Mouse (Mus musculus): ENCODE measurements at regions not wholly inside any gene's neighbourhood (a gene's known extent, or its start where the extent isn't known, plus 50 kb on each side); places are given as distances from the start of the nearest gene placed in this dataset.

DNA sequence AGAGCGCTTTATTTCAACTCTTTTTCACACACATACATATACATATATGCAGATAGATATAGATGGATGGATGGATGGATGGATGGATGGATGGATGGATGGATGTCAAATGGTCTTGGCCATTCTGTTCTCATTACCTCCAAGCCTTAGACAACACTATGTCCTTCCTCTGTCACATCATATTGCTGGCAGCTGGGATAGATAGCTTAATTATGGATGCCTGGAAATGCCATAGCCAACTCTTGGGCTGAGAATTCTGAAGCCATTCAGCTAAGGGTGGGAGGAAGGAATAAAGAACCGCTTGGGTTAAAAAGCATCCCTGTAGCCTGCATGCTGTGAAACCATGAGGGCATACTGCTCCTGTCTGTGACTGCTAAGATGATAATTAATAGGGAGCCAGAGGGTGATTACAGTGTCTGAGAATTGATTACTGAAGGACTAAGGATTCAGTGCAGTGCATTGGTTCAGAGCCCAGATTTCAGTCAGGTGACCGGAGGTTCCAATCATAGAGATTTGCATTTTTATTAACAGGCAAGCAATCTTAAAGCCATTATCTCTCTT, 290.5 kb upstream of the Sema6d start:
- H3K4me2 ChIP-seq: no peak overlapping the region
- H3K4me1 ChIP-seq (ENCODE audit: insufficient read depth): no peaks in the 10 kb centered on the region
- H3K9ac ChIP-seq: no peak overlapping the region
- no peak for TF ChIP-seq CTCF (IDR thresholded peaks at IDR 0.05; ENCODE audit: low read depth)
- no peaks in the 10 kb centered on the region for H3K36me3 ChIP-seq (ENCODE audit: insufficient read depth)
- WGBS: 87% methylated on average over 3 of the region's 3 CpGs
- H3K4me3 ChIP-seq (ENCODE audit: low read depth, low read length): no peak overlapping the region
- H3K27ac ChIP-seq (ENCODE audit: low read depth): no peak overlapping the region
- no peak for DNase-seq
- no peaks in the 10 kb centered on the region for H3K9me3 ChIP-seq (ENCODE audit: low read depth, low read length)
- ATAC-seq (ENCODE audit: insufficient read depth): no peak
- no peaks in the 10 kb centered on the region for H3K27me3 ChIP-seq (ENCODE audit: insufficient read depth, low read length)

DNA sequence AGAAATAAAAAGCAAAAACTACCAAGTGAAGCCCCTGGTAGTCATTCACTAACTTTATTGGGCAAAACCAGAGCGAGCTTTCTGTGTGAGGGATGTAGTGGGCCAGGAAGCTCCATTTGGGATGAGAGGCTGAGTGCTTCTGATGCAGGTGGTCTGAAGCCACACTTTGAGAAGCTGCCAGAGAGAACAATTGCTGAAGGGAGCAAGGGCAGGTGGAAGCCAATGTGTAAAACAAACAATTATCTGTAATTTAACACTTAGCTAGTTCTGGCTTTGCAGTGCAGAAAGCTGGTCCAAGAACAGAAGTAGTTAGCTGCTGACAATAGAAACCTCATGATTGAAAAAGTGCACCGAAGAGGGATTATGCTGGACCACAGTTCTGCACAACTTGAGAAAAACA, 284.1 kb upstream of the Sema6d start:
- H3K4me3 ChIP-seq (ENCODE audit: low read depth, low read length): no peak overlapping the region
- DNase-seq: no peak
- H3K36me3 ChIP-seq (ENCODE audit: insufficient read depth): no peaks in the 10 kb centered on the region
- H3K9me3 ChIP-seq (ENCODE audit: low read depth, low read length): no peaks in the 10 kb centered on the region
- no peak overlapping the region for H3K4me2 ChIP-seq
- TF ChIP-seq CTCF (IDR thresholded peaks at IDR 0.05; ENCODE audit: low read depth): no peak
- H3K9ac ChIP-seq: no peak overlapping the region
- ATAC-seq (ENCODE audit: insufficient read depth): no peak
- H3K4me1 ChIP-seq (ENCODE audit: insufficient read depth): no peaks in the 10 kb centered on the region
- H3K27ac ChIP-seq (ENCODE audit: low read depth): no peak overlapping the region
- H3K27me3 ChIP-seq (ENCODE audit: insufficient read depth, low read length): no peaks in the 10 kb centered on the region
- 80% methylated on average over 2 of the region's 2 CpGs for WGBS

DNA sequence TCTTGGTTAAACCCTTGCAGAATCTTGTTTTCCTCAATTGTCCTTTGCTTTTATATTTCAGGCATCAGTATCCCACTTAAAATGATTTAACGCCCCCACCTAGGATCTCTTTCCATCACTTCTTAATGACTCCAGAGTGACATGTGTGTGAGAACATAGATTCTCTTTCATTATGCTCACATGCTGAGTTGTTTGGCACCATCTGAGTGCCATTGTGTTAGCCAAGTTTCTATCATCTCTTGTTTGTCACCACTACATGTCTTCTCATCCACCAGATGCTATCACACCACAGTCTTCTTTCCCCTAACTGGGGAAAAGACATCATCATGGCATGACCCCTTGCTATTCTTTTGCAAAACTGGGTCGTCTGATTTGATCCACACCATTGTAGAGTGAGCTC, 283.4 kb upstream of the Sema6d start:
- Histone ChIP-seq H3K9me3 (ENCODE audit: low read depth, low read length) (no peaks in the 10 kb centered on the region), H3K4me3 (ENCODE audit: low read depth, low read length) (no peak overlapping the region), H3K36me3 (ENCODE audit: insufficient read depth) (no peaks in the 10 kb centered on the region), H3K27me3 (ENCODE audit: insufficient read depth, low read length) (no peaks in the 10 kb centered on the region), H3K4me1 (ENCODE audit: insufficient read depth) (no peaks in the 10 kb centered on the region), H3K27ac (ENCODE audit: low read depth) (no peak overlapping the region), H3K9ac (no peak overlapping the region), H3K4me2 (no peak overlapping the region)
- no peak for DNase-seq
- no peak for TF ChIP-seq CTCF (IDR thresholded peaks at IDR 0.05; ENCODE audit: low read depth)
- no peak for ATAC-seq (ENCODE audit: insufficient read depth)
- WGBS: 69% methylated on average over 2 of the region's 2 CpGs

DNA sequence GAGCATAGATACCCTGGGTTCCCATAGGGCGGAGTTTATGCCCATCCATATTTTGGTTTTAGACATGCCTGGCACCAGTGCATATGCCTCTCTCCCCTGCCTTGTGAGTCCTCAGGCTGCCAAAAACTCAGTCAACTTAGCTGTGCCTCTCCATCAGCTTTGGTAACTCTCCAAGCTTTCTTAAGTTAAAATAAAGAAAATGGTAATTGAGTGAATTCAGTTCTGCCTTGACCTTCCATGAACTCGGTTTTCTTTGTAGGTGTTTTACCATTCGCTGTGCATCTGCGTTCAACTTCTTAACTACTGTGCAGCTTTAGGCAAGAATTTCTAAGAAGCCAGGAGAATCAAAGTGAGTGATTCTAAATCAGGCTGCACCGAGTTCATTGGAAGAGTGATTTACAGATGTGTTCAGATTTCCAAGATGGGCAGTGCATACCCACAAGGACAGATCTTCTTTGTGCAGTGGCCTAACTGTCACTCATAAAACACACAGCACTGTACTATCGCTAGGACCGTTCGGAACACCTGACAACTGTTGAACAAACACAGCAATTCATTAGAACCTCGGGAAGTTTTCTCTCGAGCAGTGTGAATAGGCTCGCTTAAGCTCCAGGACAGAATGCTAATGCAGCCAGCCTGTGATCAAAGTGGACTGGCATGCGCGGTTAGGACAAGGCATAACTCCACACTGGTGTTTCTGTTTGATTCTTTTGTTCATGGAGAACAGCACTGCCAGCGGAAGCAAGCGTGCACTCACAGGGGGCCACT, 276.4 kb upstream of the Sema6d start:
- H3K27me3 ChIP-seq (ENCODE audit: insufficient read depth, low read length): no peaks in the 10 kb centered on the region
- 59% methylated on average over 15 of the region's 15 CpGs for WGBS
- no peaks in the 10 kb centered on the region for H3K36me3 ChIP-seq (ENCODE audit: insufficient read depth)
- peak; percentile 35; the same call in 1 of the 2 replicates for ATAC-seq (ENCODE audit: insufficient read depth)
- no peaks in the 10 kb centered on the region for H3K4me1 ChIP-seq (ENCODE audit: insufficient read depth)
- H3K9ac ChIP-seq: no peak overlapping the region
- H3K4me3 ChIP-seq (ENCODE audit: low read depth, low read length): no peak overlapping the region
- H3K27ac ChIP-seq (ENCODE audit: low read depth): no peak overlapping the region
- DNase-seq: peak; percentile 7
- no peaks in the 10 kb centered on the region for H3K9me3 ChIP-seq (ENCODE audit: low read depth, low read length)
- no peak overlapping the region for H3K4me2 ChIP-seq
- TF ChIP-seq CTCF (IDR thresholded peaks at IDR 0.05; ENCODE audit: low read depth): no peak

DNA sequence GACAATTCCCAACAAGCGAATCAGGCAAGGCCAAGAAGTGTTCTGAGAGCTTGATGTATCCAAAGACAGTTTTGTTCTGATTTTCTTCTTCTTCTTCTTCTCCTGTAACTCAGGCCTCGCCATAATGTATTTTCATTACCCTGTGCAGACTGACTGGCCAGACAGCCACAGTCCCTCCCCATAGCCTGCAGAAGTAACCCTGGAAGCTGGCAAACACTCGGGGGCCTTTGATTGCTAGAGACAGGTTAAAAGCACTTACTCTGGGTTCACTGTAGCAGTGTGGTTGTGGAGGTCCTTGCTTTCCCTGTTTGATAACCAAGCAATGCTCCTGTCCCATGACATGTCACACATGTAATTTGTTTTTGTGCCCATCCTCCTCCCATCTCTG, 275.8 kb upstream of the Sema6d start:
- DNase-seq (no peak), ATAC-seq (ENCODE audit: insufficient read depth) (no peak)
- WGBS: 28% methylated on average over 3 of the region's 3 CpGs
- TF ChIP-seq CTCF (IDR thresholded peaks at IDR 0.05; ENCODE audit: low read depth): no peak
- no peaks in the 10 kb centered on the region for H3K27me3 ChIP-seq (ENCODE audit: insufficient read depth, low read length)
- H3K9ac ChIP-seq: no peak overlapping the region
- H3K36me3 ChIP-seq (ENCODE audit: insufficient read depth): no peaks in the 10 kb centered on the region
- H3K27ac ChIP-seq (ENCODE audit: low read depth): no peak overlapping the region
- no peaks in the 10 kb centered on the region for H3K4me1 ChIP-seq (ENCODE audit: insufficient read depth)
- no peaks in the 10 kb centered on the region for H3K9me3 ChIP-seq (ENCODE audit: low read depth, low read length)
- H3K4me2 ChIP-seq: no peak overlapping the region
- no peak overlapping the region for H3K4me3 ChIP-seq (ENCODE audit: low read depth, low read length)

DNA sequence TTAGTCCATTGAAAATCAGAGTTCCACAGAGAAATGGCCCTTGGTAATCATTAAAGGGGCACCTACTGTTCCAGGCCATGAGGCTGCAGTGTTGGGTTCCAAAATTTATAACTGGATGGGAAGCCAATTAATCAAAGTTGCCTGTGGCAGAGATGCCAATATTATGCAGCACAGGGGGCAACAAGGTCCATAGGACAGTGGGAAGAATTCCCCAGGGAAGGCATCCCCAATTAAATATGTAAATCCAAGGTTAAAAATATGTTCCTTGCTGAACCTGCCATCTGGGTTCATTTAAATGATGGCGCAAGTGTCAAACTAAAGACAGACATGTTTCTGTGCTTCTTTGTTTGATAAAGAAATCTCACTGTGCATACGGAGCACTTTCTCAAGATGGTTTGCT, 273.1 kb upstream of the Sema6d start:
- no peak overlapping the region for H3K9ac ChIP-seq
- H3K9me3 ChIP-seq (ENCODE audit: low read depth, low read length): no peaks in the 10 kb centered on the region
- no peaks in the 10 kb centered on the region for H3K27me3 ChIP-seq (ENCODE audit: insufficient read depth, low read length)
- H3K4me1 ChIP-seq (ENCODE audit: insufficient read depth): no peaks in the 10 kb centered on the region
- 77% methylated on average over 2 of the region's 2 CpGs for WGBS
- DNase-seq (no peak), ATAC-seq (ENCODE audit: insufficient read depth) (no peak)
- no peak for TF ChIP-seq CTCF (IDR thresholded peaks at IDR 0.05; ENCODE audit: low read depth)
- H3K4me2 ChIP-seq: no peak overlapping the region
- no peak overlapping the region for H3K4me3 ChIP-seq (ENCODE audit: low read depth, low read length)
- no peaks in the 10 kb centered on the region for H3K36me3 ChIP-seq (ENCODE audit: insufficient read depth)
- no peak overlapping the region for H3K27ac ChIP-seq (ENCODE audit: low read depth)

DNA sequence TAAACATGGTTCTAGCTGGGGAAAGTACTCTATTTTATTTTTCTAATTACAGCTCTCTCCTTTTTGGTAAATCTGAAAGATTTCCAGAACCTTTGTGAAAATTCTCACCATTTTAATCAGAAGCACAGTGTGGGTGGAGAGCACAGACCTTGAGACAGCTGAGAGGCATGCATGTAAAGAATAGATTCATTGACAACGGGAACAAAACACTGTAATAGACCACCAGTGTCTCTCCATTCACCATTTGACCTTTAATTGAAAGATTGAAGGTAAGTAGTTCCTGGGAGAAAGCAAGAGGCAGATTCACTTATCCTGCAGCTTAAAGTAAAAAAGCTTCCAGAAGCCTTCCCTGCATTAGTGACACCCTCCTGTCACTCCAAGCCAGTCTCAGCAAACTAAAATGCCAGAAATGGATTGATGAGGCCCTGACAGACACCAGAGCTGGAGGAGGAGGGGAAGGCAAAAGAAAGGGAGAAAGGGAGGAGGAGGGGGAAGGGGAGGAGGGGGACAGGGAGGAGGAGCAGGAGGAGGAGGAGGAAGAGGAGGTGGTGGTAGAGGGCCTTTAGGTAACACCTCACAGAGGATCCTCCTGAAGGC, 256.1 kb upstream of the Sema6d start:
- Histone ChIP-seq H3K4me3 (ENCODE audit: low read depth, low read length) (no peak overlapping the region), H3K27ac (ENCODE audit: low read depth) (no peak overlapping the region), H3K27me3 (ENCODE audit: insufficient read depth, low read length) (no peaks in the 10 kb centered on the region), H3K4me1 (ENCODE audit: insufficient read depth) (no peaks in the 10 kb centered on the region), H3K36me3 (ENCODE audit: insufficient read depth) (no peaks in the 10 kb centered on the region), H3K9ac (no peak overlapping the region), H3K4me2 (no peak overlapping the region), H3K9me3 (ENCODE audit: low read depth, low read length) (no peaks in the 10 kb centered on the region)
- no peak for DNase-seq
- WGBS: 39% methylated on average over 1 of the region's 1 CpGs
- TF ChIP-seq CTCF (IDR thresholded peaks at IDR 0.05; ENCODE audit: low read depth): no peak
- ATAC-seq (ENCODE audit: insufficient read depth): no peak
